Comparison of ENCODE assay signal across 40 mouse cellular contexts in genomic region chr9:15920271-15920670, GRCm38 (mm10). TPM values are rescaled to one million over a fixed set of nuclear protein-coding genes. Genes with fewer than 3 reads are reported as not detected.
"Had no signal": no experiment of that assay in that cellular context is flagged by ENCODE, and none has a peak within 500 bp of the region (broad histone marks: within the 10 kb centered on the region; RNA-seq: fewer than 3 reads in every experiment).

No protein-coding gene starts in this region.

- H3K27me3 ChIP-seq: hindbrain, embryonic 12.5 days; hindbrain, embryonic 15.5 days; kidney, embryonic 15.5 days; limb, embryonic 13.5 days; limb, embryonic 15.5 days had no signal

- H3K36me3 ChIP-seq: heart, embryonic 13.5 days; heart, embryonic 15.5 days; hindbrain, embryonic 15.5 days; kidney, embryonic 15.5 days; limb, embryonic 15.5 days; liver, embryonic 12.5 days had no signal

- H3K4me3 ChIP-seq: heart, adult 2 months; heart, embryonic 13.5 days; heart, embryonic 15.5 days; hindbrain, embryonic 12.5 days; hindbrain, embryonic 15.5 days; kidney, embryonic 15.5 days; limb, embryonic 13.5 days; limb, embryonic 15.5 days; liver, embryonic 12.5 days had no signal

- ATAC-seq: hindbrain, postnatal 0 days; intestine, embryonic 16.5 days; liver, embryonic 12.5 days had no signal

- H3K9ac ChIP-seq: heart, embryonic 13.5 days; heart, embryonic 15.5 days; hindbrain, embryonic 12.5 days; hindbrain, embryonic 15.5 days; kidney, embryonic 15.5 days; limb, embryonic 13.5 days; limb, embryonic 15.5 days; liver, embryonic 12.5 days; liver, embryonic 14.5 days had no signal

- H3K27ac ChIP-seq: heart, adult 2 months; heart, embryonic 13.5 days; heart, embryonic 15.5 days; hindbrain, embryonic 12.5 days; hindbrain, embryonic 15.5 days; hindbrain, postnatal 0 days; kidney, embryonic 15.5 days; kidney, postnatal 0 days; limb, embryonic 13.5 days; limb, embryonic 15.5 days; liver, embryonic 12.5 days; liver, embryonic 14.5 days had no signal

- H3K9me3 ChIP-seq: heart, embryonic 13.5 days; heart, embryonic 15.5 days; hindbrain, embryonic 12.5 days; hindbrain, embryonic 15.5 days; kidney, embryonic 15.5 days; limb, embryonic 13.5 days; limb, embryonic 15.5 days; liver, embryonic 12.5 days had no signal

- H3K4me2 ChIP-seq: heart, embryonic 11.5 days; heart, embryonic 13.5 days; heart, embryonic 15.5 days; hindbrain, embryonic 12.5 days; hindbrain, embryonic 15.5 days; kidney, embryonic 15.5 days; limb, embryonic 13.5 days; limb, embryonic 15.5 days; liver, embryonic 12.5 days had no signal

- DNase-seq: gastrocnemius, postnatal 14 days; gastrocnemius, postnatal 36 days; heart, adult 2 months; heart, postnatal 36 days; kidney, adult 11 months; kidney, adult 2 months; kidney, adult 9 months; layer of hippocampus, adult 9-11 months; layer of hippocampus, postnatal 36 days; left cerebral cortex, postnatal 4 days had no signal

- H3K4me1 ChIP-seq: heart, embryonic 15.5 days; hindbrain, embryonic 12.5 days; hindbrain, embryonic 15.5 days; kidney, embryonic 15.5 days; limb, embryonic 13.5 days; limb, embryonic 15.5 days had no signal

RNA-seq across cellular contexts. Expression of gene Mtnr1b, which starts 45.9 kb away (rescaled TPM):
- total RNA-seq: gastrocnemius, adult 18-20 months; gastrocnemius, adult 8-10 months; gastrocnemius, postnatal 14 days; gastrocnemius, postnatal 36 days; heart, adult 2 months; heart, postnatal 14 days; heart, postnatal 36 days; hematopoietic stem cell, adult 5-6 weeks; hindbrain, postnatal 0 days; layer of hippocampus, adult 18-20 months; layer of hippocampus, adult 8-10 months; layer of hippocampus, postnatal 14 days; layer of hippocampus, postnatal 36 days; left cerebral cortex, adult 18-20 months; left cerebral cortex, adult 8-10 months; left cerebral cortex, postnatal 10 days; left cerebral cortex, postnatal 25 days; left cerebral cortex, postnatal 4 days; liver, adult 2 months had no signal
- polyA plus RNA-seq: gonadal fat pad, adult 2 months; heart, adult 2 months; heart, embryonic 11.5 days; heart, embryonic 13.5 days; heart, embryonic 15.5 days; heart, postnatal 0 days; hindbrain, embryonic 12.5 days; hindbrain, embryonic 15.5 days; hindbrain, postnatal 0 days; intestine, embryonic 14.5 days; intestine, embryonic 16.5 days; kidney, adult 2 months; kidney, embryonic 15.5 days; kidney, postnatal 0 days; large intestine, adult 2 months; limb, embryonic 11.5 days; limb, embryonic 13.5 days; limb, embryonic 15.5 days; liver, adult 2 months; liver, embryonic 12.5 days; liver, embryonic 14.5 days had no signal
